Mouse (Mus musculus): ENCODE data around the gene Brd3. TPM values are rescaled to one million over a fixed set of nuclear protein-coding genes. Genes with fewer than 3 reads are reported as not detected.
"Not testable (repeated sequence)": the region's sequence is repeated elsewhere in the genome, so short reads cannot be mapped to it uniquely, and the experiment has no call there.

The Brd3 gene
- 128 and 152 TPM in 2 replicates for polyA plus RNA-seq (2016; fragmentation: Nextera tagmentation; extraction: Ambion mirVana)

GRCm38 (mm10) chr2:27507562-27507961 lies at the start of gene Brd3:
Gene Brd3 (minus strand): TSS chr2:27507662.
- Histone ChIP-seq H3K9me3 (0 out of 2 replicates have a peak, but pooled peaks cover 4% of the 10 kb centered on the region), H3K27ac (no peak within 1 kb of the TSS), H3K27me3 (no peaks in the 10 kb centered on the region), H3K4me3 (replicated peaks) (no peak within 1 kb of the TSS), H3K36me3 (no peaks in the 10 kb centered on the region), H3K4me1 (replicated peaks) (peaks cover 19% of the 10 kb centered on the region), H3K9ac (replicated peaks) (no peak within 1 kb of the TSS), H3K4me2 (no peak within 1 kb of the TSS)
- 53% methylated on average over 4 of the region's 4 CpGs for WGBS
- no peak for ATAC-seq (ENCODE audit: insufficient number of reproducible peaks, insufficient read depth, low FRiP score, low TSS enrichment, low read depth)

- WGBS: 83% methylated on average over 6 of the region's 6 CpGs
- H3K9me3 ChIP-seq: no peaks in the 10 kb centered on the region
- no peak overlapping the region for H3K4me3 ChIP-seq (replicated peaks)
- H3K36me3 ChIP-seq: no peaks in the 10 kb centered on the region
- H3K27ac ChIP-seq: no peak overlapping the region
- no peak for ATAC-seq (ENCODE audit: insufficient number of reproducible peaks, insufficient read depth, low FRiP score, low TSS enrichment, low read depth)
- H3K27me3 ChIP-seq: no peaks in the 10 kb centered on the region
- H3K4me1 ChIP-seq (replicated peaks): peaks cover 17% of the 10 kb centered on the region; the same call in 1 of the 2 replicates
- H3K9ac ChIP-seq (replicated peaks): no peak overlapping the region
- no peak overlapping the region for H3K4me2 ChIP-seq
Observed at GRCm38 (mm10) chr2:27556921-27557320, 49.5 kb upstream of the Brd3 start.

GRCm38 (mm10) chr2:27554308-27554707 lies 46.8 kb upstream of the Brd3 start:
- Histone ChIP-seq H3K27ac (no peak overlapping the region), H3K4me2 (no peak overlapping the region), H3K9ac (replicated peaks) (no peak overlapping the region), H3K4me3 (replicated peaks) (no peak overlapping the region), H3K27me3 (no peaks in the 10 kb centered on the region), H3K9me3 (no peaks in the 10 kb centered on the region), H3K36me3 (no peaks in the 10 kb centered on the region), H3K4me1 (replicated peaks) (peaks cover 13% of the 10 kb centered on the region; the same call in 1 of the 2 replicates)
- 79% methylated on average over 9 of the region's 9 CpGs for WGBS
- no peak for ATAC-seq (ENCODE audit: insufficient number of reproducible peaks, insufficient read depth, low FRiP score, low TSS enrichment, low read depth)

GRCm38 (mm10) chr2:27552620-27553287 lies 45.3 kb upstream of the Brd3 start:
- no peak overlapping the region for H3K9ac ChIP-seq (replicated peaks)
- ATAC-seq (ENCODE audit: insufficient number of reproducible peaks, insufficient read depth, low FRiP score, low TSS enrichment, low read depth): no peak; the same call in 1 of the 2 replicates
- no peak overlapping the region for H3K4me2 ChIP-seq
- H3K27ac ChIP-seq: no peak overlapping the region
- peaks cover 6% of the 10 kb centered on the region; the same call in 1 of the 2 replicates for H3K4me1 ChIP-seq (replicated peaks)
- no peaks in the 10 kb centered on the region for H3K36me3 ChIP-seq
- H3K27me3 ChIP-seq: no peaks in the 10 kb centered on the region
- H3K4me3 ChIP-seq (replicated peaks): no peak overlapping the region
- peaks cover 3% of the 10 kb centered on the region; the same call in 1 of the 2 replicates for H3K9me3 ChIP-seq
- WGBS: 24% methylated on average over 7 of the region's 7 CpGs

- no peak overlapping the region for H3K4me2 ChIP-seq
- H3K4me3 ChIP-seq (replicated peaks): no peak overlapping the region
- no peak overlapping the region for H3K9ac ChIP-seq (replicated peaks)
- WGBS: 83% methylated on average over 1 of the region's 1 CpGs
- ATAC-seq (ENCODE audit: insufficient number of reproducible peaks, insufficient read depth, low FRiP score, low TSS enrichment, low read depth): no peak
- no peaks in the 10 kb centered on the region for H3K27me3 ChIP-seq
- peaks cover 6% of the 10 kb centered on the region; the same call in 1 of the 2 replicates for H3K4me1 ChIP-seq (replicated peaks)
- H3K27ac ChIP-seq: no peak overlapping the region
- H3K9me3 ChIP-seq: peaks cover 9% of the 10 kb centered on the region; the same call in 1 of the 2 replicates
- H3K36me3 ChIP-seq: no peaks in the 10 kb centered on the region
Observed at GRCm38 (mm10) chr2:27548664-27549369, 41.4 kb upstream of the Brd3 start.

GRCm38 (mm10) chr2:27547986-27548385 lies 40.5 kb upstream of the Brd3 start:
- ATAC-seq (ENCODE audit: insufficient number of reproducible peaks, insufficient read depth, low FRiP score, low TSS enrichment, low read depth): no peak
- Histone ChIP-seq H3K9ac (replicated peaks) (no peak overlapping the region), H3K27ac (no peak overlapping the region), H3K36me3 (no peaks in the 10 kb centered on the region), H3K4me1 (replicated peaks) (peaks cover 3% of the 10 kb centered on the region; the same call in 1 of the 2 replicates), H3K4me2 (no peak overlapping the region), H3K4me3 (replicated peaks) (no peak overlapping the region), H3K9me3 (peaks cover 9% of the 10 kb centered on the region; the same call in 1 of the 2 replicates), H3K27me3 (no peaks in the 10 kb centered on the region)
- 97% methylated on average over 2 of the region's 2 CpGs for WGBS

- Histone ChIP-seq H3K27ac (no peak overlapping the region), H3K27me3 (no peaks in the 10 kb centered on the region), H3K9ac (replicated peaks) (no peak overlapping the region), H3K4me2 (no peak overlapping the region), H3K36me3 (no peaks in the 10 kb centered on the region), H3K4me3 (replicated peaks) (no peak overlapping the region), H3K9me3 (peaks cover 9% of the 10 kb centered on the region; the same call in 1 of the 2 replicates), H3K4me1 (replicated peaks) (no peaks in the 10 kb centered on the region)
- no peak for ATAC-seq (ENCODE audit: insufficient number of reproducible peaks, insufficient read depth, low FRiP score, low TSS enrichment, low read depth)
- WGBS: 60% methylated on average over 1 of the region's 1 CpGs
Observed at GRCm38 (mm10) chr2:27547326-27547725, 39.9 kb upstream of the Brd3 start.

GRCm38 (mm10) chr2:27546041-27546440 lies 38.6 kb upstream of the Brd3 start:
- H3K36me3 ChIP-seq; H3K27ac ChIP-seq; ATAC-seq (ENCODE audit: insufficient number of reproducible peaks, insufficient read depth, low FRiP score, low TSS enrichment, low read depth); H3K27me3 ChIP-seq; H3K9me3 ChIP-seq; H3K4me2 ChIP-seq; H3K4me1 ChIP-seq (replicated peaks); H3K9ac ChIP-seq (replicated peaks); H3K4me3 ChIP-seq (replicated peaks): not testable (repeated sequence)
- WGBS: 90% methylated on average over 8 of the region's 8 CpGs

- H3K9ac ChIP-seq (replicated peaks); H3K27ac ChIP-seq; H3K4me3 ChIP-seq (replicated peaks); H3K4me2 ChIP-seq; ATAC-seq (ENCODE audit: insufficient number of reproducible peaks, insufficient read depth, low FRiP score, low TSS enrichment, low read depth); H3K27me3 ChIP-seq; H3K36me3 ChIP-seq; H3K9me3 ChIP-seq: not testable (repeated sequence)
- 87% methylated on average over 3 of the region's 3 CpGs for WGBS
- H3K4me1 ChIP-seq (replicated peaks): peaks cover 11% of the 10 kb centered on the region
Observed at GRCm38 (mm10) chr2:27545517-27545916, 38.1 kb upstream of the Brd3 start.

GRCm38 (mm10) chr2:27544613-27545012 lies 37.2 kb upstream of the Brd3 start:
- no peaks in the 10 kb centered on the region for H3K36me3 ChIP-seq
- peaks cover 9% of the 10 kb centered on the region; the same call in 1 of the 2 replicates for H3K9me3 ChIP-seq
- no peak for ATAC-seq (ENCODE audit: insufficient number of reproducible peaks, insufficient read depth, low FRiP score, low TSS enrichment, low read depth)
- no peaks in the 10 kb centered on the region for H3K27me3 ChIP-seq
- H3K4me2 ChIP-seq: no peak overlapping the region
- no peak overlapping the region for H3K27ac ChIP-seq
- no peak overlapping the region for H3K4me3 ChIP-seq (replicated peaks)
- 89% methylated on average over 6 of the region's 6 CpGs for WGBS
- H3K4me1 ChIP-seq (replicated peaks): peaks cover 12% of the 10 kb centered on the region
- H3K9ac ChIP-seq (replicated peaks): no peak overlapping the region

GRCm38 (mm10) chr2:27541225-27541624 lies 33.8 kb upstream of the Brd3 start:
- 86% methylated on average over 3 of the region's 3 CpGs for WGBS
- ATAC-seq (ENCODE audit: insufficient number of reproducible peaks, insufficient read depth, low FRiP score, low TSS enrichment, low read depth): no peak
- Histone ChIP-seq H3K9me3 (peaks cover 1% of the 10 kb centered on the region; the same call in 1 of the 2 replicates), H3K4me3 (replicated peaks) (peak overlapping the region; percentile 43), H3K4me1 (replicated peaks) (peaks cover 16% of the 10 kb centered on the region), H3K27ac (no peak overlapping the region), H3K4me2 (peak overlapping the region; percentile 67), H3K36me3 (peaks cover 13% of the 10 kb centered on the region), H3K27me3 (no peaks in the 10 kb centered on the region), H3K9ac (replicated peaks) (no peak overlapping the region)

All from limb, embryonic 12.5 days (tissue).